8 mouse cellular contexts compared by ENCODE assay signal in genomic region chr17:26675845-26676244, GRCm38 (mm10). TPM values are rescaled to one million over a fixed set of nuclear protein-coding genes. Genes with fewer than 3 reads are reported as not detected.
DNase-seq lines count a peak whose midpoint lies in the region; ATAC-seq and TF ChIP-seq lines count a peak whose summit lies in the region.

No protein-coding gene starts in this region.

- H3K4me3 ChIP-seq in heart, embryonic 10.5 days, result peak overlapping the region; percentile 98
- peak overlapping the region; percentile 58 for H3K4me3 ChIP-seq in C2C12 (ENCODE audit: insufficient read depth, poor library complexity, severe bottlenecking)
- peak overlapping the region; percentile 86 for H3K4me3 ChIP-seq in forebrain, embryonic 14.5 days (ENCODE audit: low read depth, low read length)
- peak overlapping the region; percentile 89 for H3K4me3 ChIP-seq in liver, embryonic 15.5 days (replicated peaks)

- DNase-seq in heart, embryonic 10.5 days (ENCODE audit: low spot score), result no peak
- no peak for DNase-seq in heart, adult 8-10 months (ENCODE audit: low spot score)
- DNase-seq in forebrain, embryonic 14.5 days (ENCODE audit: low spot score), result no peak
- no peak for DNase-seq in ovary, postnatal 14 days (ENCODE audit: low spot score)
- no peak for DNase-seq in adrenal gland, adult (ENCODE audit: inconsistent age in 2 of 2, low spot score in 1 of 2)
- no peak for DNase-seq in embryo, embryonic 11 days

- peak overlapping the region; percentile 94 for H3K27ac ChIP-seq in heart, embryonic 10.5 days
- H3K27ac ChIP-seq in forebrain, embryonic 14.5 days (ENCODE audit: low read depth, low read length), result peak overlapping the region; percentile 79; the same call in 1 of the 2 replicates
- 0 out of 2 replicates have a peak overlapping the region, but pooled peaks have one; percentile 96 for H3K27ac ChIP-seq in liver, embryonic 15.5 days (replicated peaks)

- H3K9ac ChIP-seq in forebrain, embryonic 14.5 days (ENCODE audit: low read length), result peak overlapping the region; percentile 80
- 0 out of 2 replicates have a peak overlapping the region, but pooled peaks have one; percentile 87 for H3K9ac ChIP-seq in liver, embryonic 15.5 days

- no peak for TF ChIP-seq CTCF in C2C12 (IDR thresholded peaks at IDR 0.05; ENCODE audit: control insufficient read depth, insufficient read depth, insufficient read length)

- H3K4me1 ChIP-seq in heart, embryonic 10.5 days, result peaks cover 24% of the 10 kb centered on the region; the same call in 1 of the 2 replicates
- peaks cover 14% of the 10 kb centered on the region for H3K4me1 ChIP-seq in forebrain, embryonic 14.5 days (ENCODE audit: control insufficient read depth, insufficient read depth, low read length)
- peaks cover 46% of the 10 kb centered on the region for H3K4me1 ChIP-seq in liver, embryonic 15.5 days (replicated peaks)

- H3K79me2 ChIP-seq in C2C12 (ENCODE audit: control insufficient read depth, insufficient read depth), result peaks cover 44% of the 10 kb centered on the region

- H3K27me3 ChIP-seq in heart, embryonic 10.5 days (ENCODE audit: insufficient read depth, poor library complexity, severe bottlenecking), result no peaks in the 10 kb centered on the region
- H3K27me3 ChIP-seq in C2C12 (ENCODE audit: control insufficient read depth, insufficient read depth, insufficient read length), result no peaks in the 10 kb centered on the region
- H3K27me3 ChIP-seq in forebrain, embryonic 14.5 days (replicated peaks; ENCODE audit: control insufficient read depth, insufficient read depth, low read length), result no peaks in the 10 kb centered on the region
- H3K27me3 ChIP-seq in liver, embryonic 15.5 days, result peaks cover 35% of the 10 kb centered on the region

- H3ac ChIP-seq in C2C12 (ENCODE audit: control insufficient read depth, insufficient read length, low read depth), result no peak overlapping the region

- 26% methylated on average over 7 of the region's 7 CpGs for WGBS in heart, embryonic 10.5 days
- 19% methylated on average over 7 of the region's 7 CpGs for WGBS in forebrain, embryonic 14.5 days
- WGBS in liver, embryonic 15.5 days (ENCODE audit: insufficient replicate concordance), result 28% methylated on average over 7 of the region's 7 CpGs

- peaks cover 7% of the 10 kb centered on the region; the same call in 1 of the 2 replicates for H3K36me3 ChIP-seq in heart, embryonic 10.5 days
- peaks cover 14% of the 10 kb centered on the region for H3K36me3 ChIP-seq in C2C12 (ENCODE audit: control insufficient read depth, insufficient read depth)
- no peaks in the 10 kb centered on the region for H3K36me3 ChIP-seq in forebrain, embryonic 14.5 days (ENCODE audit: control insufficient read depth, insufficient read depth, low read length)
- H3K36me3 ChIP-seq in liver, embryonic 15.5 days (replicated peaks), result peaks cover 8% of the 10 kb centered on the region

- H3K9me3 ChIP-seq in heart, embryonic 10.5 days, result no peaks in the 10 kb centered on the region
- H3K9me3 ChIP-seq in forebrain, embryonic 14.5 days (replicated peaks; ENCODE audit: control insufficient read depth, low read length), result no peaks in the 10 kb centered on the region
- H3K9me3 ChIP-seq in liver, embryonic 15.5 days (replicated peaks), result no peaks in the 10 kb centered on the region

- ATAC-seq in forebrain, embryonic 14.5 days, result peak; percentile 25
- no peak for ATAC-seq in liver, embryonic 15.5 days (ENCODE audit: insufficient read depth)

- peak overlapping the region; percentile 77 for H3K4me2 ChIP-seq in forebrain, embryonic 14.5 days (ENCODE audit: low read length)
- peak overlapping the region; percentile 85 for H3K4me2 ChIP-seq in liver, embryonic 15.5 days

- H3K79me3 ChIP-seq in C2C12 (ENCODE audit: low read depth), result peaks cover 33% of the 10 kb centered on the region

TF ChIP-seq in C2C12, 6 proteins besides CTCF, POLR2A, EP300 and RAD21:
- TF ChIP-seq FOSL1 (IDR thresholded peaks at IDR 0.05; ENCODE audit: insufficient read depth, low read length, poor library complexity, severe bottlenecking) (no peak), USF1 (IDR thresholded peaks at IDR 0.05; ENCODE audit: low read depth) (no peak), MYOG (IDR thresholded peaks at IDR 0.05; ENCODE audit: control insufficient read depth, extremely low read depth, insufficient read length) (no peak), MYOD1 (IDR thresholded peaks at IDR 0.05; ENCODE audit: control insufficient read depth, insufficient read length, low read depth) (no peak), MAX (IDR thresholded peaks at IDR 0.05) (no peak), CEBPB (IDR thresholded peaks at IDR 0.05; ENCODE audit: low read depth) (no peak)

RNA-seq across cellular contexts. Expression of gene Atp6v0e, which starts 12.8 kb away (rescaled TPM):
- polyA plus RNA-seq in heart, embryonic 10.5 days (2016; fragmentation: Nextera tagmentation; extraction: Ambion mirVana), result 189 and 213 TPM in 2 replicates
- total RNA-seq in heart, adult 8-10 months (2022), result 10 to 100 TPM; 55.2 to 67.1 (median 65.5) TPM
- 236 TPM for polyA plus RNA-seq in C2C12 (2012; fragmentation: generic; extraction: Trizol)
- 154 and 185 TPM in 2 replicates for polyA plus RNA-seq in forebrain, embryonic 14.5 days (2014; fragmentation: Nextera tagmentation; extraction: Ambion mirVana)
- 141 and 154 TPM in 2 replicates for polyA plus RNA-seq in liver, embryonic 15.5 days (2015; fragmentation: Nextera tagmentation; extraction: Ambion mirVana)

RNA-seq across cellular contexts. Expression of gene Crebrf, which starts 39.6 kb away (rescaled TPM):
- polyA plus RNA-seq in heart, embryonic 10.5 days (2016; fragmentation: Nextera tagmentation; extraction: Ambion mirVana), result 2.7 and 4.5 TPM in 2 replicates
- total RNA-seq in heart, adult 8-10 months (2022), result 10 to 100 TPM; 51.1 to 83.8 (median 68.4) TPM
- polyA plus RNA-seq in C2C12 (2012; fragmentation: generic; extraction: Trizol), result 0.47 TPM
- polyA plus RNA-seq in forebrain, embryonic 14.5 days (2014; fragmentation: Nextera tagmentation; extraction: Ambion mirVana), result 10.0 and 12.8 TPM in 2 replicates
- 4.2 and 4.7 TPM in 2 replicates for polyA plus RNA-seq in liver, embryonic 15.5 days (2015; fragmentation: Nextera tagmentation; extraction: Ambion mirVana)
